Comparison of ENCODE assay signal across 16 mouse cellular contexts in genomic region chr1:35106665-35107064, GRCm38 (mm10).
DNase-seq lines count a peak whose midpoint lies in the region; ATAC-seq lines count a peak whose summit lies in the region.
"Had no signal": no experiment of that assay in that cellular context is flagged by ENCODE, and none has a peak within 500 bp of the region (broad histone marks: within the 10 kb centered on the region; RNA-seq: fewer than 3 reads in every experiment).

No protein-coding gene starts in this region.

- no peaks in the 10 kb centered on the region for H3K36me3 ChIP-seq in heart, embryonic 13.5 days
- no peaks in the 10 kb centered on the region for H3K36me3 ChIP-seq in lung, embryonic 15.5 days
- no peaks in the 10 kb centered on the region for H3K36me3 ChIP-seq in hindbrain, embryonic 15.5 days
- H3K36me3 ChIP-seq in stomach, embryonic 16.5 days (ENCODE audit: control insufficient read depth, insufficient read depth, low read length): no peaks in the 10 kb centered on the region
- H3K36me3 ChIP-seq: stomach, embryonic 15.5 days had no signal

- no peak overlapping the region for H3K9ac ChIP-seq in heart, embryonic 13.5 days
- H3K9ac ChIP-seq in lung, embryonic 15.5 days: no peak overlapping the region
- H3K9ac ChIP-seq in hindbrain, embryonic 15.5 days: no peak overlapping the region
- no peak overlapping the region for H3K9ac ChIP-seq in stomach, embryonic 16.5 days (ENCODE audit: low read length)
- H3K9ac ChIP-seq: stomach, embryonic 15.5 days had no signal

- H3K4me3 ChIP-seq in heart, embryonic 13.5 days: no peak overlapping the region
- H3K4me3 ChIP-seq in lung, embryonic 15.5 days: no peak overlapping the region
- no peak overlapping the region for H3K4me3 ChIP-seq in hindbrain, embryonic 15.5 days
- H3K4me3 ChIP-seq in stomach, embryonic 16.5 days (replicated peaks; ENCODE audit: low read length): no peak overlapping the region
- H3K4me3 ChIP-seq: myocyte; stomach, embryonic 15.5 days had no signal

- no peak overlapping the region for H3K4me2 ChIP-seq in heart, embryonic 13.5 days
- no peak overlapping the region for H3K4me2 ChIP-seq in lung, embryonic 15.5 days
- no peak overlapping the region for H3K4me2 ChIP-seq in hindbrain, embryonic 15.5 days
- H3K4me2 ChIP-seq in stomach, embryonic 16.5 days (ENCODE audit: low read depth, low read length): no peak overlapping the region
- H3K4me2 ChIP-seq: stomach, embryonic 15.5 days had no signal

- H3K9me3 ChIP-seq in heart, embryonic 13.5 days: peaks cover 10% of the 10 kb centered on the region; the same call in 1 of the 2 replicates
- no peaks in the 10 kb centered on the region for H3K9me3 ChIP-seq in lung, embryonic 15.5 days
- no peaks in the 10 kb centered on the region for H3K9me3 ChIP-seq in hindbrain, embryonic 15.5 days
- H3K9me3 ChIP-seq in stomach, embryonic 16.5 days (replicated peaks; ENCODE audit: control insufficient read depth, low read length): no peaks in the 10 kb centered on the region
- H3K9me3 ChIP-seq: stomach, embryonic 15.5 days had no signal

- no peak for DNase-seq in heart, adult 8-10 months (ENCODE audit: low spot score)
- DNase-seq in lung, postnatal 36 days: no peak
- DNase-seq in lung, postnatal 25 days (ENCODE audit: low spot score): no peak
- DNase-seq: cerebellum, adult 2 months; kidney, postnatal 14 days; liver; thymus, postnatal 36 days had no signal

- 60% methylated on average over 1 of the region's 1 CpGs for WGBS in heart, embryonic 13.5 days
- 94% methylated on average over 1 of the region's 1 CpGs for WGBS in lung, embryonic 15.5 days
- WGBS in hindbrain, embryonic 15.5 days: 85% methylated on average over 1 of the region's 1 CpGs
- 94% methylated on average over 1 of the region's 1 CpGs for WGBS in stomach, embryonic 16.5 days

- no peaks in the 10 kb centered on the region for H3K4me1 ChIP-seq in heart, embryonic 13.5 days
- H3K4me1 ChIP-seq in lung, embryonic 15.5 days: no peaks in the 10 kb centered on the region
- no peaks in the 10 kb centered on the region for H3K4me1 ChIP-seq in hindbrain, embryonic 15.5 days (replicated peaks)
- no peaks in the 10 kb centered on the region for H3K4me1 ChIP-seq in stomach, embryonic 16.5 days (ENCODE audit: control insufficient read depth, insufficient read depth, low read length)
- H3K4me1 ChIP-seq: stomach, embryonic 15.5 days had no signal

- H3K27me3 ChIP-seq in heart, embryonic 13.5 days (replicated peaks): no peaks in the 10 kb centered on the region
- no peaks in the 10 kb centered on the region for H3K27me3 ChIP-seq in lung, embryonic 15.5 days
- no peaks in the 10 kb centered on the region for H3K27me3 ChIP-seq in hindbrain, embryonic 15.5 days
- H3K27me3 ChIP-seq in stomach, embryonic 16.5 days (ENCODE audit: control insufficient read depth, insufficient read depth, low read length): no peaks in the 10 kb centered on the region
- H3K27me3 ChIP-seq: stomach, embryonic 15.5 days had no signal

- ATAC-seq in heart, embryonic 13.5 days (ENCODE audit: extremely low read depth, insufficient number of reproducible peaks, low FRiP score, low TSS enrichment): peak; percentile 58; the same call in 1 of the 2 replicates
- peak; percentile 65 for ATAC-seq in lung, embryonic 15.5 days (ENCODE audit: borderline replicate concordance, extremely low read depth, low FRiP score, low TSS enrichment)
- peak; percentile 48; the same call in 1 of the 2 replicates for ATAC-seq in hindbrain, embryonic 15.5 days (ENCODE audit: low FRiP score, low read depth)
- ATAC-seq in stomach, embryonic 16.5 days (ENCODE audit: insufficient read depth, low FRiP score): peak; percentile 53; the same call in 1 of the 2 replicates
- no peak for ATAC-seq in erythroid progenitor cell, adult 5-6 weeks (replicated peaks; ENCODE audit: low FRiP score, poor library complexity, severe bottlenecking)
- ATAC-seq: activated CD4-positive, CD25-positive, alpha-beta regulatory T cell, adult 4 months had no signal

- H3K27ac ChIP-seq in heart, embryonic 13.5 days (replicated peaks): no peak overlapping the region
- H3K27ac ChIP-seq in lung, embryonic 15.5 days: no peak overlapping the region
- H3K27ac ChIP-seq in hindbrain, embryonic 15.5 days (replicated peaks): no peak overlapping the region
- no peak overlapping the region for H3K27ac ChIP-seq in stomach, embryonic 16.5 days (ENCODE audit: low read length)
- H3K27ac ChIP-seq: macrophage; stomach, embryonic 15.5 days had no signal
